Mouse (Mus musculus): ENCODE measurements around the gene Wap. TPM values are rescaled to one million over a fixed set of nuclear protein-coding genes. Genes with fewer than 3 reads are reported as not detected.

Gene Wap
- total RNA-seq (2021): not detected
- long read RNA-seq, experiment 1: 0 reads
- long read RNA-seq, experiment 2: 0 reads

DNA sequence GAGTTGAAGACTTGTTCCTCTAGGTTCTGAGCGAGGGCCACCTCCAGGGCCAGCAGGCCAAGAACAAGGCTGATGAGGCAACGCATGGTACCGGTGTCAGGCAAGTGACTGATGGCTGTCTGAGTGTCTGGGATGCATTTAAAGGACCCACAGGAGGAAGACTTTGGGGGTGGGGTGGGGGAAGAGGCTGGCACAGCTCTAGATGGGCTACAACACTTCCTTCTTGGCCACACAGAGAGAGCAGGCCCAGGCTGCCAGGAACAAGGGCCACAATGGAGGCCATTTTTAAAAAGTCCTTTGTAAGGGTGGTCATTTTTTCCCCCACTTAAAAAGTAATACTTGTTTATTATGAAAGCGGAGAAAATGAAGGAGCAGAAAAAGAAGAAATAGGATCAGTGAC lies at the start of gene Wap:
Wap (minus strand) TSS at position 101 of the 400 bp plus-strand sequence.
- intact Hi-C loops (cut with DNase I): no loop called here
- DNase-seq (ENCODE audit: extremely low spot score in 1 of 2, low spot score in 2 of 2): no peak
- H3K27ac ChIP-seq: no peak within 1 kb of the TSS
- H3K4me3 ChIP-seq: no peak within 1 kb of the TSS
- no peak for TF ChIP-seq CTCF (IDR thresholded peaks at IDR 0.05)

DNA sequence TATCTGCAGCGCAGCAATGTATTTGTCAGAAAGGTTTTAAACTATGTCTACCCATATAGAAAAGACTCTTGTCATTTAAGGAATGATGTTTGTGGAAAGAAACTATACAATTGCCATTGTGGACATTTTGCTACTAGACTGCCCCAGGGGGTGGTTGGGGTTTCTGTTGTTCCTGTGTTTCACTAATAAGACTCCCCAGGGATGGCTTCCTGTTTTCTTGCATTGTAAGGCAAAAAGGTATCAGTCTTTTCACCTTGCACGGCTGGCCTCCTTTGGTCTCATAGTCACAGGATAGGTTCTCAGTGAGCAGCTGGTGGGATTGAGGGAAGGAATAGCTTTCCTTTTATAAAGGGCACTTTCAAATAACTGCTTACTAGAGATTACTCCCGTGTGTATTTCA lies 46.3 kb upstream of the Wap start:
- no peak for DNase-seq (ENCODE audit: extremely low spot score in 1 of 2, low spot score in 2 of 2)
- Histone ChIP-seq H3K4me3 (no peak overlapping the region), H3K27ac (no peak overlapping the region)
- no peak for TF ChIP-seq CTCF (IDR thresholded peaks at IDR 0.05)
- intact Hi-C loops (cut with DNase I): no loop called here

DNA sequence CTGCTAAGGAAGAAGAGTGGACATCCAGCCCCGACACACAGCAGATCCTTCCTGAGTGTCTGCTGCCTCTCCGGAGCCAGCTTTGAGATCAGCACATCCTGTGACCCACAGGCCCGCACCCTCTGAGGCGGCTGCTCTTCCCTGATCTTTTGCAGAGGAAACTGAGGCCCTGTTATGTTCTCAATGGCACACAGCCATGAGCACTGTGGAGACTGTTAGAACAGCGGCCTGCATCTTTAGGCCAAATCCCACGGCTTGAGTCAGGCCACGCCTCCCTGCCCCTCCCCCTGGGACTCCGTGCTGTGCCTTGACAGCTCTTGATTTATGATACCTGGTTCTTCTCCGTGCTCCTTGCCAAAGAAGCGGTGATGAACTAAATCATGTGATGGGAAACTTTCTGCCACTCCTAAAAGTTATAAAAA lies 42.0 kb upstream of the Wap start:
- intact Hi-C loops (cut with DNase I): no loop called here
- H3K27ac ChIP-seq: no peak overlapping the region
- no peak for DNase-seq (ENCODE audit: extremely low spot score in 1 of 2, low spot score in 2 of 2)
- H3K4me3 ChIP-seq: no peak overlapping the region
- no peak for TF ChIP-seq CTCF (IDR thresholded peaks at IDR 0.05)

DNA sequence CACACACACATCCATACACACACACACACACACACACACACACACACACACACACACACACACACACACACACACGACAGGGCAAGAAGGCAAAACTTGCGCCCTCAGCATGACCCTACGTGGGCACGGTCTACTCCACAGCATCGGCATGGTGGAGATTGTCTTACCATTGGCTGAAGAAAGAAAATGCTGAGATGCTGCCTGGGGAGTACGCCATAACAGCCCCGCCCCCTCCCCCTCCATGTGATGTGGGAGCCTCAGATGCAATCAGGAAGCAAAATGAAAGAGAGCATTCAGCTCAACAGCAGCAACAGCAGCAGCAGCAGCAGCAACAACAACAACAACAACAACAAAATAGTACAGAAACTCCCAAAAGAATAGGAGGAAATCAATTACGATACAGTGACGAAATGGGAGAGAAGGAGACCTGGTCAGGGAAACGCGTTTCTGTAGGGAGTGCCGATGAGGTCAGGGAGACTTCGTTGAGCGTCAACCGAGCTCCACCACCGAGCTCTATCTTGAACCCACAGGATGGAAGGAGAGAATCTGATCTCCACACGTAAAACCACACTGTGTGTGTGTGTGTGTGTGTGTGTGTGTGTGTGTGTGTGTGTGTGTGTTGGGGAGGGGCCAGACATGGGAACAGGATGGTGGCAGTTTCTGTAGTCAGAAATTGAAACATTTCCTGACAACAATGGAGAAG lies 41.4 kb upstream of the Wap start:
- intact Hi-C loops (cut with DNase I): loop anchor here (5.0 kb wide), 1 partner anchor 87 kb away; no protein-coding TSS in a partner anchor
- Histone ChIP-seq H3K4me3 (no peak overlapping the region), H3K27ac (no peak overlapping the region)
- no peak for TF ChIP-seq CTCF (IDR thresholded peaks at IDR 0.05)
- DNase-seq (ENCODE audit: extremely low spot score in 1 of 2, low spot score in 2 of 2): no peak

DNA sequence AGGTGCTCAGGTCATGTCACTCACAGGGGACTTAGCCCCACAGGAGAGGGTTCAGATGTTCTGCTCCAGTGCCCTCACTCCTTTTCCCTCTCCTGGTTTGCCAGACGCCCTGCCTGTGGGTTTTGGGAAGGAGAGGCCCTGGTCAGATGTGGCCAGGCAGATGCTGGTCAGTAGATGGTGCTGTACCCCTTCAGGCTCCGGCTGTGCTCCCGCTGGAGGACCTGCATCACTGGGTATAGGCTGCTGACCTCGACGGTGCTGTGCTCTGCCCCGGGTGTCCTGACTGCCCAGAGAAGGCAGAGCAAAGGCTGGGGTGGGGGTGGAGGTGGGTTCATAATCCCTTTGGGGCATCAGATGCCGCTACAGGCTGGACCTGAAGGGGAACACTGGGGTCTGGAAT lies 39.1 kb upstream of the Wap start:
- Histone ChIP-seq H3K4me3 (no peak overlapping the region), H3K27ac (no peak overlapping the region)
- intact Hi-C loops (cut with DNase I): loop anchor here (5.0 kb wide), 1 partner anchor 90 kb away; no protein-coding TSS in a partner anchor
- peak; percentile 42 for TF ChIP-seq CTCF (IDR thresholded peaks at IDR 0.05)
- no peak for DNase-seq (ENCODE audit: extremely low spot score in 1 of 2, low spot score in 2 of 2)

DNA sequence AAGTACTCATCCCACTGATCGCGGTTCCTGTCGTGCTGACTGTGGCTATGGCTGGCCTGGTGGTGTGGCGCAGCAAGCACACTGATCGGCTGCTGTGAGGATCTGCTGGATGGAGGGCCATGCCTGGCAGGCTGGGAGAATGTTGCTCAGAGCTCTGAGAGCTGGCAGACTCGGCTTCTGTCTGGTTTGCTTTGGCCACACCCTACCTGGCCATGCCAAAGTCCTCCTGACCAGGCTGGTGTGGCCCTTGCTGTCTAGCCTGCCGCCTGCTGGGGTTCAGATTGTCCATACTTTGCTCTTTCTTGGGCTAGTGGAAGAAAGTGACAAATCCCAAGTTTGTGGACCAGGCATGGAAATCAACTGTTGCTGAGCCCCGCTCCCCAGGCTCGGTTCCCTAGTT lies 38.2 kb upstream of the Wap start:
- H3K4me3 ChIP-seq: no peak overlapping the region
- intact Hi-C loops (cut with DNase I): loop anchor here (5.0 kb wide), 1 partner anchor 91 kb away; no protein-coding TSS in a partner anchor
- H3K27ac ChIP-seq: no peak overlapping the region
- TF ChIP-seq CTCF (IDR thresholded peaks at IDR 0.05): no peak
- no peak for DNase-seq (ENCODE audit: extremely low spot score in 1 of 2, low spot score in 2 of 2)

DNA sequence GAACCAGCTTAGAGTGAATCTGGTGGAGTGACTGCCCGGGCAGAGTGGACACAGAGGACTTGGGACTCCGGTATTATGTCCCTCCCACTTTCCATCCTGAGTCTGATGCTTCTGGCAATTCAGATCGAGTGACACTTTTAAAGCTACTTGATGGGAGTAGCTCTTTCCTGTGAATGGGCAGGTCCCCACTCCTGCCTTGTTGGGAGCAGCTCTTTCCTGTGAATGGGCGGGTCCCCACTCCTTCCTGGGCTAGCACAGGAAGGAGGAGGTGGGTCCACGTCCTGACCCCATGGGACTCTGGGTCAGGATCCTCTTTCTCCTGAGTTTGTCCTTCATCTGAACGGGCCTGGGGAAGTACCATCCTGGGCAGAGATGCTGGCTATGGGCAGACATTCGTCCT lies 37.0 kb upstream of the Wap start:
- no peak for TF ChIP-seq CTCF (IDR thresholded peaks at IDR 0.05)
- Histone ChIP-seq H3K4me3 (no peak overlapping the region), H3K27ac (no peak overlapping the region)
- DNase-seq (ENCODE audit: extremely low spot score in 1 of 2, low spot score in 2 of 2): no peak
- intact Hi-C loops (cut with DNase I): loop anchor here (5.0 kb wide), 1 partner anchor 92 kb away; no protein-coding TSS in a partner anchor

DNA sequence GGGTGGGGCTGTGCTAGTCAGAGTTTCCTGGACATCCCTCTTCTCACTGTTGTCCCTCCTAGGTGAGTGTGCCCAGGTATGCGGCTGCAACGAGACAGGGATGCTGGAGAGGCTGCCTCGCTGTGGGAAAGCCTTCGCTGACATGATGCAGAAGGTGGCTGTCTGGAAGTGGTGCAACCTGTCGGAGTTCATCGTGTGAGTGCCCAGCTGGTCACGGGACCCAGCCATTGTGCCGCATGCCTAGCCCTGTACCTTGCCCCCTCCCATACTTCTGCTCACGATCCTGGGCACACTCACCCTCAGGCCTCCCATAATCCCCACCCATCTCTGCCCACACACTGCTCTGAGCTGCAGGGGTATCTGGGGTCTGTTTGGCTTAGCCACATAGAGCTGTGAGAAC lies 36.3 kb upstream of the Wap start:
- no peak for DNase-seq (ENCODE audit: extremely low spot score in 1 of 2, low spot score in 2 of 2)
- H3K27ac ChIP-seq: no peak overlapping the region
- TF ChIP-seq CTCF (IDR thresholded peaks at IDR 0.05): no peak
- H3K4me3 ChIP-seq: no peak overlapping the region
- intact Hi-C loops (cut with DNase I): loop anchor here (5.0 kb wide), 1 partner anchor 93 kb away; no protein-coding TSS in a partner anchor

DNA sequence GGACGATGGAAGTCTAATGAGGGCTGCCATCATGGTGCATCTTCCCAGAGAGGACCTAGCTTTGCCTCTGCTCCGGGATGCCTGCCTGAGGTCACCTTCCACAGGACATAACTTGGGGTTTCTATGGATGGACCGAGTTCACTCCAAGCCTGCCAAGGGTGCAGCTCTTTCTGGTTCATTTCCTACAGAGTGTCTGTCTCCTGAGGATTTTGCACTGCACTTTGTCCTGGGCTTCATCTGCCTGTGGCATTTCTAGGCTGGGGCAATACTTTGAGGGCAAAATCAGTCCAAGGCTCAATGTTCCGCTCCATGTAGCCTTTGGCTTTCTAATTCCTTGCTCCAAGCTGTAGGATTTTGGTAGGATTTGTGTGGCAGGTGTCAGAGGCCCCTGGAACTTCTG lies 32.4 kb upstream of the Wap start:
- DNase-seq (ENCODE audit: extremely low spot score in 1 of 2, low spot score in 2 of 2): no peak
- TF ChIP-seq CTCF (IDR thresholded peaks at IDR 0.05): no peak
- H3K4me3 ChIP-seq: no peak overlapping the region
- H3K27ac ChIP-seq: no peak overlapping the region
- intact Hi-C loops (cut with DNase I): no loop called here

DNA sequence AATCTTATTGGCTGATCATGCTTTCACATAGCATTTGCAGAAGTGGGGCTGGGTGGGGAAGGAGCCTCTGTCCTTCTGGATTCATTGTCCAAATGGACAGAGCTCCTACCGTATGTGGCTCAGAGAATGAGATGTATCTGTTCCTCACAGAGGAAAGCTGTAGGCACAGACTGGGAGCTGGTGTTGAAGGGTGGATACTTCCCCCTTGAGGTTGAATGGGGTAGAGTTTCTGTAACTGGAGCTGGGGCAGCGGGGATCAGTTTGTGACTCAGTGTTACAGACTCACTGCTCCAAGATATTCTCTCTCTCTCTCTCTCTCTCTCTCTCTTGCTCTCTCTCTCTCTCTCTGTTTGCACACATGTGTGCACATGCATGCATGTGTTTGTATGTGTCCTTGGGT lies 31.6 kb upstream of the Wap start:
- Histone ChIP-seq H3K4me3 (no peak overlapping the region), H3K27ac (no peak overlapping the region)
- intact Hi-C loops (cut with DNase I): no loop called here
- DNase-seq (ENCODE audit: extremely low spot score in 1 of 2, low spot score in 2 of 2): no peak
- TF ChIP-seq CTCF (IDR thresholded peaks at IDR 0.05): no peak; the same call in 1 of the 2 replicates

DNA sequence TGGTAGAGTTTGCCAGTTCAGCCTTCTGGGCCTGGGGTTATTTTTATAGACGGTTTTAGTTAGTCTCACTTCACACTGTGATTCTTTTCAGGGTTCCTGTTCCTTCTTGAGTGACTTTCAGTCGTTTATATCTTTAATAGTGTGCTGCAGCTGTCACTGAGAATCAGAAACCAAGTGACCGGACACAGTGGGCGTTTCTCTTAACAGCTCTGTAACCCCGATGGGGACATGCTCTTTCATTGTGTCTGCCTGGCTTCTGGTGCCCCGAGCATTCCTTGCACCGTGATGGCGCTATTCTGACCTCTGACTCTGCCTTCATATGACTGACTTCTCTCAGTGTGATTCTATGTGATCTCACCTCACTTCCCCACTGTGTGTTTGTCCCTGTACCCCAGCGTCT lies 30.6 kb upstream of the Wap start:
- Histone ChIP-seq H3K27ac (no peak overlapping the region), H3K4me3 (no peak overlapping the region)
- TF ChIP-seq CTCF (IDR thresholded peaks at IDR 0.05): no peak
- intact Hi-C loops (cut with DNase I): no loop called here
- no peak for DNase-seq (ENCODE audit: extremely low spot score in 1 of 2, low spot score in 2 of 2)

DNA sequence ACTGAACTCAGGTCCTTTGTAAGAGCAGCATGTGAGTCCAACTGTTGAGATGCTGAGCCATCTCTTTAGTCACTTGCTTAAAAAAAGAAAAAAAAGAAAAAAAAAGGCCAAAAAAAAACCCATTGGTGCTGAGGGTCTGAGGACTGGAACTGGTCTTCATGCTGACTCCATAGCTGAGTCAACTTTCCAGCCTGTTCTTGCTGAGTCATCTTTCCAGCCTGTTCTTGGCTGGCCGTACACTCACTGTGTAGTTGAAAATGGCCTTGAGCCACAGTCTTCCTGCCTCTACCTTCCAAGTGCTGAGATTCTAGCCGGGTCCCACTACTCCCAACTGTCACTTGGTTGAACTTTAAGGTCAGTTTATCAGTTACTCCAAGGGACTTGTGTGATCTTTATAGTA lies 28.2 kb upstream of the Wap start:
- intact Hi-C loops (cut with DNase I): no loop called here
- no peak overlapping the region for H3K4me3 ChIP-seq
- no peak for DNase-seq (ENCODE audit: extremely low spot score in 1 of 2, low spot score in 2 of 2)
- TF ChIP-seq CTCF (IDR thresholded peaks at IDR 0.05): no peak
- H3K27ac ChIP-seq: no peak overlapping the region

DNA sequence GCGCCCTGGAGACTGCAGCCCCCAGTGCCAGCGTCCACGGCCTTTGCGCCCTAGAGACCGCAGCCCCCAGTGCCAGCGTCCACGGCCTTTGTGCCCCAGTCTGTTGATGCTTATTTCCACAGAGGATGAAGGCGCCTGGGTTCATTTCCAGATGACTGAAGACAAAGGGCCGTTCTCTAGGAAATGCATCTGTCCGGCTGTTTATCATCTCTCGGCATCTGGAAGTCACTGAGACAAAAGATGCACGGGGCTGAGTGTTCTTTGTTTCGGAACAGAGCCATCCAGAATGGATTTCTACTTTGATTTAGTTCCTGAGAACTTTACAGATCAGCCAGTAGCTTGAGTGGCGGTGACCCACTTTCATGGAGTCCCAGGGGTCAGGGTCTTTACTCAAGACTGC lies 22.8 kb upstream of the Wap start:
- DNase-seq (ENCODE audit: extremely low spot score in 1 of 2, low spot score in 2 of 2): no peak
- no peak overlapping the region for H3K4me3 ChIP-seq
- intact Hi-C loops (cut with DNase I): no loop called here
- TF ChIP-seq CTCF (IDR thresholded peaks at IDR 0.05): no peak
- no peak overlapping the region for H3K27ac ChIP-seq
